Mouse (Mus musculus): ENCODE measurements around the gene Dync2li1.

Gene Dync2li1

GRCm38 (mm10) chr17:84611500-84611899 is 14.8 kb upstream of the Dync2li1 start:
- no peak for DNase-seq (ENCODE audit: low read depth, low spot score)

- no peak for DNase-seq (ENCODE audit: low read depth, low spot score)
Observed at GRCm38 (mm10) chr17:84611971-84612370, 14.3 kb upstream of the Dync2li1 start.

GRCm38 (mm10) chr17:84615811-84616210 is 10.5 kb upstream of the Dync2li1 start:
- no peak for DNase-seq (ENCODE audit: low read depth, low spot score)

GRCm38 (mm10) chr17:84616526-84617074 is 9.7 kb upstream of the Dync2li1 start:
- DNase-seq (ENCODE audit: low read depth, low spot score), result no peak

- no peak for DNase-seq (ENCODE audit: low read depth, low spot score)
Observed at GRCm38 (mm10) chr17:84617953-84618352, 8.3 kb upstream of the Dync2li1 start.

GRCm38 (mm10) chr17:84619112-84619511 is 7.2 kb upstream of the Dync2li1 start:
- DNase-seq (ENCODE audit: low read depth, low spot score), result no peak

GRCm38 (mm10) chr17:84620076-84620475 is 6.2 kb upstream of the Dync2li1 start:
- no peak for DNase-seq (ENCODE audit: low read depth, low spot score)

- no peak for DNase-seq (ENCODE audit: low read depth, low spot score)
Observed at GRCm38 (mm10) chr17:84620610-84621009, 5.7 kb upstream of the Dync2li1 start.

GRCm38 (mm10) chr17:84621209-84621608 is 5.1 kb upstream of the Dync2li1 start:
- no peak for DNase-seq (ENCODE audit: low read depth, low spot score)

- DNase-seq (ENCODE audit: low read depth, low spot score), result no peak
Observed at GRCm38 (mm10) chr17:84622028-84622427, 4.3 kb upstream of the Dync2li1 start.

GRCm38 (mm10) chr17:84622873-84623272 is 3.4 kb upstream of the Dync2li1 start:
- DNase-seq (ENCODE audit: low read depth, low spot score), result no peak

GRCm38 (mm10) chr17:84626857-84627305 is 585 bp downstream of the Dync2li1 start:
- no peak for DNase-seq (ENCODE audit: low read depth, low spot score)

GRCm38 (mm10) chr17:84627721-84628120 is 1.4 kb downstream of the Dync2li1 start:
- DNase-seq (ENCODE audit: low read depth, low spot score), result no peak

GRCm38 (mm10) chr17:84628611-84629010 is 2.3 kb downstream of the Dync2li1 start:
- no peak for DNase-seq (ENCODE audit: low read depth, low spot score)

- DNase-seq (ENCODE audit: low read depth, low spot score), result no peak
Observed at GRCm38 (mm10) chr17:84631836-84632235, 5.5 kb downstream of the Dync2li1 start.

GRCm38 (mm10) chr17:84633443-84633842 is 7.1 kb downstream of the Dync2li1 start:
- no peak for DNase-seq (ENCODE audit: low read depth, low spot score)

- DNase-seq (ENCODE audit: low read depth, low spot score), result no peak
Observed at GRCm38 (mm10) chr17:84636328-84636727, 10.0 kb downstream of the Dync2li1 start.

- DNase-seq (ENCODE audit: low read depth, low spot score), result no peak
Observed at GRCm38 (mm10) chr17:84637971-84638370, 11.7 kb downstream of the Dync2li1 start.

- no peak for DNase-seq (ENCODE audit: low read depth, low spot score)
Observed at GRCm38 (mm10) chr17:84639796-84640378, 13.6 kb downstream of the Dync2li1 start.

- DNase-seq (ENCODE audit: low read depth, low spot score), result no peak
Observed at GRCm38 (mm10) chr17:84641893-84642292, 15.6 kb downstream of the Dync2li1 start.

- DNase-seq (ENCODE audit: low read depth, low spot score), result no peak
Observed at GRCm38 (mm10) chr17:84642324-84642723, 16.0 kb downstream of the Dync2li1 start.

GRCm38 (mm10) chr17:84644292-84645050 is 18.2 kb downstream of the Dync2li1 start:
- no peak for DNase-seq (ENCODE audit: low read depth, low spot score)

- DNase-seq (ENCODE audit: low read depth, low spot score), result no peak
Observed at GRCm38 (mm10) chr17:84645119-84645518, 18.8 kb downstream of the Dync2li1 start.
